Mouse (Mus musculus) gastrocnemius, adult 18-20 months (tissue): ENCODE measurements around the gene Plin4. TPM values are rescaled to one million over a fixed set of nuclear protein-coding genes. Genes with fewer than 3 reads are reported as not detected.

Experiments used
- DNase-seq: peaks from one replicate; pipeline ENCODE4 v3.0.0; 2021; ENCODE audit warnings: low spot score
- long read RNA-seq, 2 experiments: library from polyadenylated mRNA; stranded (forward); transcript quantifications; one replicate each; pipeline ENCODE4 v2.0.0; 2021
- total RNA-seq, 2 experiments: library from RNA; stranded (reverse); gene quantifications; 2 replicates each; pipeline ENCODE4 v1.2.3; 2021

Plin4 gene
- 100 to 1,000 TPM; 142 to 235 TPM for total RNA-seq
- long read RNA-seq, experiment 1, partial matches to known transcripts = 8 of 37 reads
- long read RNA-seq, experiment 1, other reads (novel, unspliced or antisense) = 29 of 37 reads
- long read RNA-seq, experiment 2, partial matches to known transcripts = 17 of 40 reads
- long read RNA-seq, experiment 2, other reads (novel, unspliced or antisense) = 23 of 40 reads

DNA sequence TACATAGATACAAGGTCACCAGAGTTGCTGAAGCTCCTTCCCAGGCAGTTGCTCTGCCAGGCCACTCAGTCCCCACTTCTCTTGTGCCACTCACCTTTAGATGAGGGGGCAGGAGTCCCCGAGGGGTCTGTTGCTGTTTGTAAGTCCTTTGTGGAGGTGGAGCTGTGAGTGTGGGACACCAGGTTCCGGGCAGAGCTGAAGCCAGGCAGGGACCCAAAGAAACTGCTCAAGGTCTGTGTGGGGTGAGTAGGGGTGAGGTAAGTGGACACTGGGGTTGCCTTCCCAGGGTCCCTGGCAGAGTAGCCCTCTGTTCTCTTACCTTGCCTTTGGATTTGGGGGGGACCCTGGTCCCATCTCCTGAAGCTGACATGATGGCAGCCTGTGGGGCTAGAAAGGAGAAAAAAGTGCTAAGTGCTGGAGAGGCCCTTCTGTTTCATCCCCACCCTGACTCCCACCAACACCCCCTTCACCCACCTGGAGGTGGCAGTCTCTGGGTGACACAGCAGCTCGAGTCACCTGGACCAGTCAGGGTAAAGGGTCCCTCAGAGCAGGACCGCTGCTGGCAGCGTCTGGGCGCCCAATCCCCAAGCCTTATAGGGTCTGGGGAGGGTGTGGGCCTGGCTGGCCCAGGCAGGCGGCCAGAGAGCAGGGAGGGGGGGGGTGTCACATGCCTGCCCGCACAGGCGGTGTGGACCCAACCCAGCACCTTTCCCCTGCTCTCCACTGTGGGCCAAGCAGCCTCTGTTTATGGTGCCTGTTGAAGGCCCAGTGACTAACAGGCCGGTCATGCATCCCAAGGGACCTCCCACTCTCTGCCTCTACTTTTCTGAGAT, at the start of gene Plin4:
Plin4 (minus strand) TSS at position 585 of the 833 bp plus-strand sequence.
- peak; percentile 83 for DNase-seq

DNA sequence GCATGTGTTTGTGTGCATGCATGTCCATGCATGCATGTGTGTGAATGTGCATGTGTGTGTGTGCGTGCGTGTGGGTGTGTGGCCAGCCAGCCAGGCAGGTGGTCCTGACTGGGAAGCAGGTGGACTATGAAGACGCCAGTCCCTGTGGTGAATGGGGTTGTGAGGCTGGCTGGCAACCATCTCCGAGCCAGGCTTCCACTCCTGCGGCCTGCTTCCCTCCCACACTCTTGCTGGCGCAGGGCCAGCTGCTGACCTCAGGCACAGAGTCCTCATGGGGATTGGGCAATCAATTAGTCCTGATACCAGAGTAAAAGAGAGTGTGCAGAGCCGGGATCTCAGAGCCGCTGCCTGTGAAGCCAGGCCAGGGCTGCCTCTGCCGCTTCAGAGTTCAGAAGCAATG, 44.0 kb upstream of the Plin4 start:
- DNase-seq = peak; percentile 52

DNA sequence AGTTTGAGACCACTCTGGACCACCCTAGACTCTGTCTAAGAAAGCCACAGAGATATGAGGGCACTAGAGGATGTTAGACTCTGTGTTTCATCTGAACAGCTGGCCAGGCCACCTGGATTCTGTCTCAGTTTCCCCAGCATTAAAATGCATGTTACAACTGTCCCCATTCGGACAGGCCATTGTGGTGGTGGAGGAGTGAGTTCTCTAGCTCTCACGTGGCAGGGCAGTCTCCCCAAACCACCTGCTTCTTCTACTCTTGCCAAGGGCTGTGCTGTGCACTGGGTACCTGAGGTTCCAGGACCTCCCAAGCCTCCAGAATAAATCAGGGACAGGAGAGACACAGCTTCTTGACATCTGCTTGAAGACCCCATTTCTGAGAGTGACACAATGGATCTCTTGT, 40.3 kb upstream of the Plin4 start:
- no peak for DNase-seq

DNA sequence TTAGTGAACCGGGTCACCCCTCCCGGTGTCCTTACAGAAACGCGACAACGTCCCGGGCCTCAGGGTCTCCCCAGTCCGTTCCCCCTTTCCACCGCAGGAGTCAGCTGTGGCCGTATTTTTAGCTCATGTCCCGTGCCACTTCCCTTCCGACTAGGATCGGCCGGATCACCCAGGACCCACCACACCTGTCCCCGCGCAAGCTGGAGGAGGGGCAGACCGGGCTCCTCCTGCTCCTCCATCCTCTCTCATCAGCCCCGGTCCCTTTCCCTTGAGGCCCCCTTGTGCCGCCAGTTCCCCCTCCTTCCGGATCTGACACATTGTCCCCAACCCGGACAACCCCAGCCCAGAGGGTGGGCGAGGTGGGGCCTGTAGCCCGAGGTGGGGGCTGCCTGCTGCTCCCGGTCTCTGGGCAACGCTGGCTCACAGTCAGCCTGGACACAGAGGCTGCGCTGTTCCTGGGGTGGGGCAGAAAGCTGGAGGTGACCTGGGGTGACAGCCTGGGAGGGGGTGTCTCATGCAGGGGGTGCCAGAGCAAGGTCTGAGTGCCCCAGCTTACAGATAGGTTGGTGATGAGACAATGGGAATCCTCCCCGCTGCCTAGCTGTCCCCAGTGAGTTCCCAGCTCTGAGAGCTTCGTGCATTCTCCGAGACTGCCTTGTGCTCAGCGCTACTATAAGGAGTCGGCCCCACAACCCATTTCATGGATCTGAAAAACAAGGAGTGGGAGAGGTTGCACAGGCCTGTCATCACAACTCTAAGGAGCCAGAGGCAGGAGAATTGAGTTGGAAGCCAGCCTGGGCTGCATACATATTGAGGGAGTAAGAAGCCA, 39.4 kb upstream of the Plin4 start:
- DNase-seq = no peak

DNA sequence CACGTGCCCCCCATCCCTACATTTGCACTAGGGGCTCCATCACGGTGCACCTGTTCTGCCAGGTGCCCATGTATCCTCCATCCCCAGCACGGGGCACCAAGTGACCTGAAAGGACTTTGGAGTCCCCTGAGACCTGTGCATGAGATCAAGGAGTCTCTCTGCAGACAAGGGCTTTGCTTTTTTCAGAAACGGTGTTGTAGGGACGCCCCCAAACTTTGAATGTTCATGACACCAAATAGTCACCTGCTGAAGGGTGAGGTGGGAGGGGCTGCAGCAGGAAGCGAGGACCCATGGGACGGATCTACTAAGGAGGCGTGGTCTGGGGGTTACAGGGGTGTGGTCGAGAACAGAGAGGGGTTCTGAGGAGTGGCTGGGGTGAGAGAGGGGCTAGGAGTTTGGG, 38.7 kb upstream of the Plin4 start:
- DNase-seq = no peak

DNA sequence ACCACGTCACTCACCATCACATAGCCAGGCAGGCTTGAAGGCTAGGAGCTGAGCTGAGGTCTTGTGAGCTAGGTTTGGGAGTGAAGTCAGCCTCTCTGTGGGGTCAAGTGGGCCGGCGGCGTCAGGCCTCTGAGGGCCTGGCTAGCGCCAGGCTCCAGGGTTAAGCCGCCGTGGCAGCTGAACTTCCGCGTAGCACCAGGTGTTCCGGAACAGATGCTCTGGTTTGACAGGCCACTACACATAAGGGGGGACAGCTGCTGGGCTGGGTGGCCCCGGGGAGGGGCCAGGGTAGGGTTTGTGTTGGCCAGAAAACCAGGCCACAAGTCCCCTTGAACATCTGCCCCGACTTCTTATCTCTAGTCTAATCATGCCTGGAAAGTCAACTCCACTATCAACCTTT, 37.8 kb upstream of the Plin4 start:
- no peak for DNase-seq

DNA sequence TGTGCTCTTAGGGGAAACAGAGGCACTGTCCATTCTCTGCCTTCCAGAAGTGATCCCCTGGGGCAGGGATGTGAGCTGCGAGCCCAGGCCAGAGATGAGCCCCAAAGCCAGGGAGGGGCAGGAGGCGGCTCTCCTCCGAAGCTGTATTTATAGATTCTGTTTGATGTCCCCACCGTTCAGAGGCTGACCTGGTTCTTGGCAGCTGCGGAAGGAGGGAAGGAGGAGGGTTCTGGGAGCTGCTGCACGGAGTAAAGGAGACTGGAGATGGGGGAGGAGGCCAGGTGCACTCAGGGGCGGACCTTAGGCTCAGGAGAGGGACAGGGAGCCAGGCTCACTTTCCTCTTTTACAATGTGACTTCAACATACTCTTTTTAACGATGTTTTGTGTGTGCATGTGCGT, 36.5 kb upstream of the Plin4 start:
- no peak for DNase-seq

DNA sequence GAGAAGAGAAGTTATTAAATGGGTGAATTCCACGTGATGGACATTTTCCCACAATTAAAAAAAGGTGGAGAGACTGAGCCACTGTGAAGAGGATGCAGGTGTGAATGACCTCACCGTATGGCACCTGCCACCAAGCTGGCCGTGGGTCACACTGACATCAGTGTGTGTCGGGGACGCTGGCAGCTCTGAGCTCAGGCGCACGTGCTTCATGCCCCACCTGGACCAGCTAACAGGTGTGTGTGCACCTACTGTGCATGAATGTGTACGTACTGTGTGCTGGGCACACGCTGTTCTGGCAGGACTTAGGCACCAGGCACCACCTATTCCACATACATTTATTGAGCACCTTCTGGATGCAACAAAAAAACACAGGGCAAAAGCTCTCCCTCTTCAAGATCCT, 34.9 kb upstream of the Plin4 start:
- no peak for DNase-seq

DNA sequence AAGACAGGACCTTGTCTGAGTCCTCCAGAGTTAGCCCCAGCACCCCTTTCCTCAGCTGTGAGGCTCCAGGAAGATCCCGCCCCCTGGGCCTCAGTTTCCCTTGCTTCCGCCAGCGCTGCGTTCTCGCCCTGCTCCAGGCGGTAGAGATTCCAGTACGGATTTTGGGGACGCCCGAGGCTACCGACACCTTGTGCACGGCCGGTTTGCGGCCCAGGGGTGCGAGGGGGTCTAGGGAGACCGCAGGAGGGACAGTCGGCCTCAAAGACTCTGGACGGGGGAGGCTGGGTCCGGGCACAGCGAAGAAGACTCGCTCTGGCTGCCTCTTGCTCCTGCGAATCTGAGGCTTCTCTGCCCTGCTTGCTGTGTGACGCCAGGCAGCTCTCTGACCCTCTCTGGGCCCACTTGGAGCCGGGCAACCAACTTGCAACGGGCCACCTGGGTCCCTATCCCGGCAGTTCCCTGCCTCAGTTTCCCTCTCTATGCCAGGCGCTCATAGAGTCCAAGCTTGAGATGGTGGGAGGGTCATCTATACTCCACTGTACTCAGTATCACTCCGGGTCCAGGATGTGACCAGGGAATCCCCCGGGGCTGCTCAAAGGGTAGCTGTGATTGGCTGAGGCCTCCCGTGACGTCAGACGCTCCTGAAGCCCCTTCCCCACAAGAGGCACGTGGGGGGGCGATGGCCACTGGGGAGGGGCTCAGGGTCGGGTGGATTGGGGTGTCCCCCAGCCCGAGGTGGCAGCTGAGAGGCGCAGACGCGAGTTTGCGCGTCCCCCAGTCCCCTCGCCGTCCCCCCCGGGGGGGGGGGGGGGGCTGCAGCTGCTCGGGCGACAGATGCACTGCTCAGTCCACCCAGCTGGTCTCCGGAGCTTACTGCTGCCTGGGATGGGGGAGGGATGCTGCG, 32.4 kb upstream of the Plin4 start:
- DNase-seq = no peak

DNA sequence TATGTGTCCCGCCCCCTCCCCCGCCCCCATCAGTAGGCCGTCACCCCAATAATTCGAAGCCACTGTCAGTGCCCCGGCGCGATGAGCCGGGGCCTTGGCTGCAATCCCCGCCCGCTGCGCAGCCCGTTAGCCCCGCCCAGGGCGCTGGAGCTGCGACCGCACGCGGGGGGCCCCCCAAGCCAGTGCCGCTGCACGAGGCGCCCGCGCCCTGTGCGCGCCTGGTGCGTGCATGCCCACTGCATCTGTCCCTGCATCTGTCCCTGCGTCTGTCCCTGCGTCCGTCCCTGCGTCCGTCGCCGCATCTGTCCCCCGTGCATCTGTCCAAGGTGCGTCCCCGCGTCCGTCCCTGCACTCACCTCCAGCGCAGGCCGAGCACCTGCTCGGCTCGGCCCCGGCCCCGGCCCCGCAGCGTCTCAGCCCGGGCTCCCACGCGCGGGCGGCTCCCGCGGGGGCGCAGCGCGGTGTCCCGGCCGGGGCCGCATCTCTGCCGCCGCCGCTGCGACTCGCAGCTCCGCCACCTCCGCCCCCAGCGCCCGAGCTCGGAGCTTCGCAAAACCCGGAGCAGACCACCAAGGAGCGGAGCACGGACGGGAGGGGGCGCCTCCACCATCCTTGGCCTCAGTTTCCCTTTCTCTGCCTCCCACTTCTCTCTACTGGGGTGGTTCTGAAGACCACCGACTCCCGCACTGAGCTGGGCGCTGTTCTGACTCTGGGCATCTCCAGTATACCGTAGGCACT, 30.4 kb upstream of the Plin4 start, which contains the start of gene Sema6b:
Sema6b (minus strand) TSS at position 486 of the 738 bp plus-strand sequence.
- DNase-seq = no peak

DNA sequence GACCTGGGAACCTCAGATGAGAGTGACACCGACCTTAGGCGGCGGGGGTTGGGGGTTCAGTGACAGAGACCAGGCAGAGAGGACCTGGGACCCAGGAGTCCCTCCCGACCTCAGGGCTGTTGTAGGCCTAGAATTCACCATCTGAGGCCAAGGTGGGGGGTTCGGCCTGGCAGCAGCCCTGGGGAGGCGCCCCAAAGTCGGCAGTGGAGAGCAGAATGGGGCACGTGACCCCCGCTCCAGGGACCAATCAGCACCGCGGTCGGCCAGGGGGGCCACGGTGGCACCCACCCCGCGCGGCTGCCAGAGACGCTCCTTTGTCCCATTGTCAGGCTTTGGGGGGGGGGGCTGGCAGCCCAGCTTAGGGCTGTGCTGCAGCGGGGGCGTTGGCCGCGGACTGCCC, 29.8 kb upstream of the Plin4 start:
- DNase-seq = no peak

DNA sequence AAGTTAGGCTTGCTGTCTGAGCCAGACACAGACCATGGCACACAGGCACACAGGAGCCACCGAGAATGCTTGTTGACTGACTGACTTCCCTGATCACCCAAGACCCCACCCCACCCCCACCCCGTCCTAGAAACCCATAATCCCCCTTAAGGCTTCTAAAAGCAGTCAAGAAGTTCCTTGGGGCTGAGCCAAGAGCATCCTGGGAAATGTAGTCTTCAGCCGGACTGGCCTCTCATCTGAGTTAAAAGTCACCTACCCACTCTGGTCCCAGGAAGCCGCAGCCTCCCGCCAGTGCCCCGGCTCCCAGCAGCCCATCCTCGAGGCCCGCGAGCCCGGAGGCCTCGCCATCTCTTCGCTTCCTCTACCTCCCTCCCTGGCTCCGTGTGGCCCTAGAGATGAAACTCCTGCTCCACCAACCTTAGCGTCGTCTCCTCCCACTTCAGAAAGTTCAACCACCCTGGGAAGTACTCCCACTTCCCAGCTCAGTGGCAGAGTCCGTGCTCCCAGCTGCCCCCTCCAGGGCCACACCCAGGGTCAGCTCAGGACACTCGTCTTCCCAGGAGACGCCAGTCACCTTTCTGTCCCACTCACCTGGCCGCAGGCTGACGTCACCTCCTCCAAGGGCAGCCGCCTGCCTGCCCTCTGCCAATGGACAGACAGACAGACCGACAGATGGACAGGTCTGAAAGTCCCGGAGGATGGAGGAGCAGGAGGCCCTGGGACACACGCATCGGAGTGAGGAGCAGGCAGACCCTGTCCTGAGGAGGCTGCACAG, 28.4 kb upstream of the Plin4 start:
- DNase-seq = no peak

DNA sequence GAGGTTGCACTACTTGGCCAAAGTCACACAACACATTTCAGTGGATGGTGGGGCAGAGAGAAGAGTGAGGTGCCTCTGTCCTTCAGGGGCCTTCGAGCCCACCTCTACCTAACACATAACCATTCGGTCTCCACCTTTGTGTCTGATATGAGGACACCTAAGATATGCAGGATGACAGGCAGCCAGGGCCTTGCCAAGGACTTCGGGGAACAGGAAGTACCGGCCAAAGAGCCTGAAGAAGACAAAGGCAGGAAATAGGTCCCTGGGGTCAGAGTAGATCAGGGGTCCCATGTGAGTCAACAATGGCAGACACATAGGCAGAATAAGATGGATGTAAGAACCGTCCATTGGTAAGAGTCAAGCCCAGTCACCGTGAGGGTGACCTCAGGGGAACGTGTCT, 27.0 kb upstream of the Plin4 start:
- no peak for DNase-seq

DNA sequence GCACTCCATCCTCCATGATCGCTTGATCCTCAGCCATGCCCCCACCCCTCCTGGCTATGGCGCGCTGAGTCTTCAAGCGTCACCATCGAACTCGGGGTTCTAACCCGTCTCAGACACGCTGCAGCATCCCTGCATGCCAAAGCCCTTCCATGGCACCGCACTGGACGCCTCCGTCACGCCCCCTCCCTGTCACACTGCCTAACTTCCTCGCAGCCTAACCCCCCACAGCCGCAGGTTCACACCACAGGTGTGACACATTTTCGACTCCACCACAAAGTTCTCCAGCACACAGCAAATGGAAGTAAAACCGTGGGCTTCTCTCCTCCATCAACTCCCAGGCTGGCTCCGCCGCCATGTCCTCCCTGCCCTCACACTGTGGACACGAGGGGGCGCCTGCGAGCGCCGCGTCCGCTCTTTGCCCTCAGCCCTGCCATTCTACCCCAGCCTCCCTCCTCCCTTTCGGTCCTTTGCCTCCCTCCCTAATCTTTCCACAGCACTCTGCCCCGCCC, 24.9 kb upstream of the Plin4 start:
- DNase-seq = peak; percentile 74

DNA sequence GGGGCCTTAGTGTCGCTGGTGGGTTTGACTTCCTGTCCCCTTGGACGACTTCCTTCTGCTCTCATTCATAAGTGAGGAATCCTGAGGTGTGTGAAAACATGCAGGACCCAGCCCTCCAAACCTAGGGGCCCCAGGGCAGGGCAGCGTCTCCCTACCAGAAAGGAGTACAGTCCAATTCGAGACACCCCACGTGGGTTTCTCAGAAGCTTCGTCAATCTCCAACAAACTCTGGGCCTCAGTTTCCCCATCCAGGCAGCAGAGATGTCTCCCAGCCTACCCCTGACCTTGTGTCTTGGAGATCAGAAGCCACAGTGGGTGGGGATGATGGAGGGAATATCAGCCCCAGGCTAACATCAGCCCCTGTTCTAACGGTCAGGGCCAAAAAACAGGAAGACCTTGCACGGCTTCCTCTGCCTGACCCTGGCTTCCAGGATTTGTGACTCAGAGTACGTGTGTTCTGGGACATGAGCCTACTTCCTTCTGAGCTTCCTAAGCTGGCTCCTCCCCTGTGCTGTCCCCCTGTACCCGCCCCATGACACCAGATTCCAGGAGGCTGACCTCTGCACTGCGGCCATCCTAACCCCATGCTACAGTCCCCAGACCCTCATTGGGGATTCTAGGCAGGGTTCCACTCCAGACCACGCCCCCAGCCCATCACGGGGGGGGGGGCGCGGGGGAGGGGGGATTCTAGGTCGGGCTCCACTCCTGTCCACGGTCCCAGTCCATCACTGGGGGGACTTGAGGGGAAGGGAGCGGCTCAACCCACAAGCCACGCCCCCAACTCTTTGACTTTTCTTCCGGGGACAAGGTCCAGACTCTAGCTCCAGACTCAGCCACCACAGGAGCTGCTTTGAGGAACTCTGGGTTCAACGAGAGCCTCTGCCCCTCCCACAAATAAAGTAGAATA, 24.1 kb upstream of the Plin4 start:
- peak; percentile 78 for DNase-seq

DNA sequence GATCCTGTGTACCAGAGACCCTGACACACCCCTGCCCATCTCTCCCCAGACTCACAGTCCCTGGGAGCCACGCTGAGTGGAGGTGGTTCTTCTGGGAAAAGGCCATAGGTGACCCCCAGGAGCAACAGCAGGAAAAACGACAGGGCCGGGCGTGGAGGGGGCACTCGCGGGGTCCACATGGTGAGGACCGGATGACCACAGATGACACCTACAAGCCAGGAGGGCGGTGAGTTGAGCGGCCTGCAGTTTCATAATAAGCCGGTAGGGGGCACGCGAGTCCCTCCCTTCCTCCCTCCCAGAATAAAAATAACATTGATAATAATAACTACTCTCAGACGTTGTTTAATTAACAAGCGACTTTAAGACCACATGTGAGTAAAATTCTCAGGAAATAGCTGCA, 23.1 kb upstream of the Plin4 start:
- peak; percentile 70 for DNase-seq

DNA sequence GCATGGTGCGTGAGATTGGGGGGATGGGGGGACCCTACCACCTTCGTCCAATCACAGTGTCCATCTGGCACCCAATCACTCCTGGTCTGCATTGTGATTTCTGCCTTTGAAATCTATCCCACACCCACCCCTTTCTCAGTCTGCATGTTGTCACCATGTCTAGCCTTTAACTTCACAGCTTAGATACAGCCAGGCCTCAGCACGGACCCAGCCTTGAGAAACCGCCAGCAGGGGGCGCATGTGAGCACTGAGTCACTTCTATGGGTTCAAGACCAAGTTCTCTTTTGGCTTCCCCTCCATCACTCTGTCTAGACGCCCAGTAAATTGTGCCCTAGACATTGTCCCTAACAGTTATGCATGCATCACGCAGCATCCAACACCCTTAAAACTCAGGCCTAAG, 22.2 kb upstream of the Plin4 start:
- DNase-seq = peak; percentile 56

DNA sequence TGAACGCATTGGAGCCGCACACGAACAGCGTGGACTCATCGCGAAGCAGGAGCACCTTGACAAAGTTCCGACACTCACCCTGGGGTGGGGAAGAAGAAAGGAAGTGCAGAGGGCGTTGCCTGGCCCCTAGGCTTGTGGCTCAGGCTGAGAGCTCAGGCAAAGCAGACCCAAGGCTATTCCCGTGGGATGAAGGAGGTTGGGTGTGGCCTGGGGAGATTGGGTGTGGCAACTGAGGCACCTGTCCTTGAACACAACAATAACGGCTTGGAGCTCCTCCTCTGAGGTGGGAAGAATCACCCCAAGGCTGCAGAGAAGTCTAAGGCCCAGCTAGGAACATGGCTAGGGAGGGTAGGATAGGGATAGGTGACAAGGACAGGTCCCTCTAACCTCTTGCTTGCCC, 21.5 kb upstream of the Plin4 start:
- no peak for DNase-seq
